In the genomic region with DNA sequence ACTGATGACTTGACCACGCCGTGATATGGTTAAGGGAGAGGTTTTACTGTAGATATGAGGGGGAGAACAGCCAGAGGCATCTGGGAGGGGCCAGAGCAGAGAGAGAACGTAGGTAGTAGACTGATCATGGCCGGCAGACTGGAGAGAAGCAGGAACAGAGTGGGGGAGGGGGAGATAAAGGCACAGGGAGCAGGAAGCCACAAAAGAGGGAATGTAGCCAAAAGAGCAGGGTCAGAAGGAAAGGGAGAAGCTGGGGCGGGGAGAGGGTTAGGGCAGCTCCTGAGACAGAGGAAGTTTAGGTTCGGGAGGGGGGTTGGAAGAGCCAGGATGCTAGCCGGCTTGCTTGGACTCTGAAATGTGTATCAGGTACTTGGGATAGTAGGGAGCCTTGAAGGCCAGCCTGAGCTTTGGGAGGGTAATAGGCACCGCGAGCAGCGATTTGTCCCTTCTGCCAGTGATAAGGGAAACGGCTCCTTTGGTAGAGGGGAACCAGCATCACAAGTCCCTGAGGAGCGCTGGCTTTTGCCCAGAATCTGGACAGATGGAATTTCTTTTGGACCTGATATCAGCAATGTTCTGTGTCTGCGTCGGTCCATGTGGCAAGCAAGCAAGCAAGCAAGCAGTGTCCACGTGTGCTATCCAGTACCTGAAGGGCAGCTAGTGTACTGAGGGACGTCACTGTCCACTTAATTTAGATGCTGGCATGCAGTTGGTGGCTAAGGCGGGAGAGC, we compare ENCODE assay signal across 8 mouse cellular contexts. TPM values are rescaled to one million over a fixed set of nuclear protein-coding genes. Genes with fewer than 3 reads are reported as not detected.
DNase-seq lines count a peak whose midpoint lies in the region; ATAC-seq lines count a peak whose summit lies in the region.

No protein-coding gene starts in this region.

- no peak overlapping the region for H3K4me3 ChIP-seq in forebrain, embryonic 15.5 days
- H3K4me3 ChIP-seq in hindbrain, embryonic 16.5 days (ENCODE audit: low read length): no peak overlapping the region; the same call in 1 of the 2 replicates
- peak overlapping the region; percentile 45 for H3K4me3 ChIP-seq in liver, embryonic 13.5 days (replicated peaks)

- 0 out of 2 replicates have a peak overlapping the region, but pooled peaks have one; percentile 10 for H3K9ac ChIP-seq in forebrain, embryonic 15.5 days (replicated peaks)
- H3K9ac ChIP-seq in hindbrain, embryonic 16.5 days (ENCODE audit: low read depth, low read length): no peak overlapping the region
- peak overlapping the region; percentile 55 for H3K9ac ChIP-seq in liver, embryonic 13.5 days

- no peaks in the 10 kb centered on the region for H3K9me3 ChIP-seq in forebrain, embryonic 15.5 days
- no peaks in the 10 kb centered on the region for H3K9me3 ChIP-seq in hindbrain, embryonic 16.5 days (ENCODE audit: control insufficient read depth, low read length)
- H3K9me3 ChIP-seq in liver, embryonic 13.5 days (replicated peaks): no peaks in the 10 kb centered on the region

- peak; percentile 44; the same call in 1 of the 2 replicates for ATAC-seq in forebrain, embryonic 15.5 days (replicated peaks)
- no peak for ATAC-seq in hindbrain, embryonic 16.5 days
- ATAC-seq in liver, embryonic 13.5 days (ENCODE audit: low read depth): peak; percentile 70
- no peak for ATAC-seq in frontal cortex, adult (ENCODE audit: low TSS enrichment)

- no peak overlapping the region for H3K27ac ChIP-seq in forebrain, embryonic 15.5 days (replicated peaks)
- no peak overlapping the region for H3K27ac ChIP-seq in hindbrain, embryonic 16.5 days (ENCODE audit: low read depth, low read length)
- peak overlapping the region; percentile 69 for H3K27ac ChIP-seq in liver, embryonic 13.5 days

- peak; percentile 46 for DNase-seq in ovary, adult 18-20 months (ENCODE audit: low spot score)
- DNase-seq in ovary, postnatal 14 days (ENCODE audit: low spot score): no peak
- no peak for DNase-seq in liver, embryonic 13.5 days
- peak; percentile 57 for DNase-seq in neural tube, embryonic 10.5 days (ENCODE audit: extremely low spot score, low spot score)
- no peak for DNase-seq in left cerebral cortex, postnatal 14 days (ENCODE audit: low spot score in 2 of 2)

- intact Hi-C loops in left cerebral cortex, postnatal 14 days (cut with DNase I): no loop called here

- H3K27me3 ChIP-seq in forebrain, embryonic 15.5 days: no peaks in the 10 kb centered on the region
- H3K27me3 ChIP-seq in hindbrain, embryonic 16.5 days (replicated peaks; ENCODE audit: control insufficient read depth, insufficient read depth, low read length): no peaks in the 10 kb centered on the region
- no peaks in the 10 kb centered on the region for H3K27me3 ChIP-seq in liver, embryonic 13.5 days

- H3K36me3 ChIP-seq in forebrain, embryonic 15.5 days: no peaks in the 10 kb centered on the region
- no peaks in the 10 kb centered on the region for H3K36me3 ChIP-seq in hindbrain, embryonic 16.5 days (ENCODE audit: control insufficient read depth, insufficient read depth, low read length)
- no peaks in the 10 kb centered on the region for H3K36me3 ChIP-seq in liver, embryonic 13.5 days

- peak overlapping the region; percentile 29 for H3K4me2 ChIP-seq in forebrain, embryonic 15.5 days (replicated peaks)
- peak overlapping the region; percentile 36 for H3K4me2 ChIP-seq in hindbrain, embryonic 16.5 days (ENCODE audit: low read length)
- H3K4me2 ChIP-seq in liver, embryonic 13.5 days: peak overlapping the region; percentile 74

- peaks cover 34% of the 10 kb centered on the region for H3K4me1 ChIP-seq in forebrain, embryonic 15.5 days
- H3K4me1 ChIP-seq in hindbrain, embryonic 16.5 days (ENCODE audit: control insufficient read depth, insufficient read depth, low read depth, low read length): peaks cover 24% of the 10 kb centered on the region
- H3K4me1 ChIP-seq in liver, embryonic 13.5 days (replicated peaks): peaks cover 48% of the 10 kb centered on the region

- 25% methylated on average over 17 of the region's 17 CpGs for whole genome bisulfite sequencing in forebrain, embryonic 15.5 days
- 17% methylated on average over 17 of the region's 17 CpGs for WGBS in hindbrain, embryonic 16.5 days
- 20% methylated on average over 17 of the region's 17 CpGs for WGBS in liver, embryonic 13.5 days (ENCODE audit: insufficient replicate concordance)

RNA-seq across cellular contexts. Expression of gene Cox7a2l, which starts 10.7 kb away (rescaled TPM):
- polyA plus RNA-seq in forebrain, embryonic 15.5 days (2015; fragmentation: Nextera tagmentation; extraction: Ambion mirVana): 180 TPM in 2 replicates
- polyA plus RNA-seq in hindbrain, embryonic 16.5 days (2015; fragmentation: Nextera tagmentation; extraction: Ambion mirVana): 197 and 227 TPM in 2 replicates
- 77.5 and 87.5 TPM in 2 replicates for polyA plus RNA-seq in liver, embryonic 13.5 days (2015; fragmentation: Nextera tagmentation; extraction: Ambion mirVana)
- 100 to 1,000 TPM; 172 to 178 TPM for total RNA-seq in left cerebral cortex, postnatal 14 days (2021)

Comparison
In these comparisons a context has a peak if more than half of its experiments do, and no peak if none do; other contexts are left out.
1. DNase-seq: peak in ovary, adult 18-20 months (single experiment) and neural tube, embryonic 10.5 days (single experiment); none in ovary, postnatal 14 days (single experiment), liver, embryonic 13.5 days (single experiment) and left cerebral cortex, postnatal 14 days (0 of 2).
2. ATAC-seq: peak in forebrain, embryonic 15.5 days (single experiment) and liver, embryonic 13.5 days (single experiment); none in hindbrain, embryonic 16.5 days (single experiment) and frontal cortex, adult (single experiment).
3. Peak in every context shown above with its lines, with median percentiles within 50 percentile points of each other: H3K4me2 ChIP-seq.